Comparison of ENCODE assay signal across 2 mouse cellular contexts in the genomic region with DNA sequence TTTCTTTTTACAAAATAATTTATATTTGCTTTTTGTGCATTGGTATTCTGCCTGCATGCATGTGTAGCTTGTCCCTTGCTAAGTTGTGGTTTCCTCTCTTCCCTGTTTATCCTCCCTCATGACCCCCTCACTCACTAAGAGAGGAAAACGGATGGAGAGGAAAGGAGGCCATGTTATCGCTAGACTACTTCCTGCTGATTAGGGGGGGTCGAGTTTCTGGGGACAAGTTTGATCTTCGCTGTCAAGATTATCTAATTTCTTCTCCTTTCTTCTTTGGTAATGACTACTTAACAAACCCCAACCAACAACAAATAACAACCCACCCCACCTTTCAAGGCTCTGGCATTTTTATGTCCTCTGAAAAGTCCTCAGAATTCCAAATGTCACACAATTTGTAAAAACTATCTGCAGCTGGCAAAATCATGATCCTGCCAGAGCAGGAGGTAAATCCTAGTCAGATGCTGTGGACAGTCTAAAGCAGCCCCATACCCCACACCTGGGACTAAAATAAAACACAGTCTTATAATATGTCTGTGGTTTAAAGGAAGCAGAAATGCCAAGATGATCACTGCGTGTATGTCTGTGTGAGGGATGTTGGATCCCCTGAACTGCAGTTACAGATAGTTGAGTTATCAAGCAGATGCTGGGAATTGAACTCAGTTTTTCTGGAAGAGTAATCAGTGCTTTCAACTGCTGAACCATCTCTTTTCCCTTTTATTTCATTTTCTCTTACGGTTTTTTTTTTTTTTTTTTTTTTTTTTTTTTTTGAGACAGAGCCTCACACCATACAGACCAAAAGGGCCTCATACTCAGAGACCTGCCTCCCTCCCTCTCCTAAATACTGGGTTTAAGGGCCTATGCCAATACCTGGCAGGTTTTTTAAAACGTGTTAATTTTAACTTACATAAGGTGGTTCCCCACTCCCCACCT.
TF ChIP-seq lines count a peak whose summit lies in the region.

No protein-coding gene starts in this region.

TF ChIP-seq in CH12.LX, 34 proteins besides CTCF, POLR2A, EP300 and RAD21:
- TF ChIP-seq ZNF384 (IDR thresholded peaks at IDR 0.05; ENCODE audit: low read depth, low read length) (peak; percentile 50), MAX (IDR thresholded peaks at IDR 0.05; ENCODE audit: low read length) (no peak)
TF ChIP-seq in CH12.LX: peak in this region for 1.

TF ChIP-seq in MEL, 35 proteins besides CTCF, POLR2A, EP300 and RAD21:
- TF ChIP-seq MEF2A (IDR thresholded peaks at IDR 0.05; ENCODE audit: extremely low read depth, insufficient replicate concordance, low read depth, low read length, poor library complexity, severe bottlenecking): no peak
- TF ChIP-seq ZKSCAN1 (IDR thresholded peaks at IDR 0.05; ENCODE audit: low read depth, low read length): no peak
- TF ChIP-seq GATA1 (IDR thresholded peaks at IDR 0.05; ENCODE audit: low read depth, low read length): peak; percentile 94
- no peak for TF ChIP-seq SMC3 (IDR thresholded peaks at IDR 0.05; ENCODE audit: low read depth, low read length)
- TF ChIP-seq USF2 (IDR thresholded peaks at IDR 0.05; ENCODE audit: borderline replicate concordance in 1 of 2, insufficient read depth in 1 of 2, low read depth in 1 of 2, low read length in 2 of 2): no peak
- peak; percentile 27; the same call in 1 of the 2 replicates for TF ChIP-seq RCOR1 (IDR thresholded peaks at IDR 0.05; ENCODE audit: low read depth, low read length)
- TF ChIP-seq ZNF384 (IDR thresholded peaks at IDR 0.05; ENCODE audit: low read depth, low read length): peak; percentile 80
- TF ChIP-seq POLR2AphosphoS5 (IDR thresholded peaks at IDR 0.05; ENCODE audit: borderline replicate concordance, low read depth, low read length): no peak
- TF ChIP-seq MAX (IDR thresholded peaks at IDR 0.05; ENCODE audit: low read length): no peak
- TF ChIP-seq BHLHE40 (IDR thresholded peaks at IDR 0.05; ENCODE audit: borderline replicate concordance, low read depth, low read length): no peak
- TF ChIP-seq MYB (IDR thresholded peaks at IDR 0.05; ENCODE audit: low read depth, low read length): no peak
- TF ChIP-seq MAFK (IDR thresholded peaks at IDR 0.05; ENCODE audit: borderline replicate concordance, low read depth, low read length): no peak; the same call in 1 of the 2 replicates
- no peak for TF ChIP-seq TAL1 (IDR thresholded peaks at IDR 0.05; ENCODE audit: low read length)
- no peak for TF ChIP-seq NRF1 (IDR thresholded peaks at IDR 0.05; ENCODE audit: insufficient read depth, low read depth, low read length, poor library complexity, severe bottlenecking)
- peak; percentile 41; the same call in 1 of the 2 replicates for TF ChIP-seq TBP (IDR thresholded peaks at IDR 0.05; ENCODE audit: low read depth, low read length)
- TF ChIP-seq CHD2 (IDR thresholded peaks at IDR 0.05; ENCODE audit: low read length): 0 out of 2 replicates have a peak, but pooled peaks have one; percentile 28
- peak; percentile 90 for TF ChIP-seq MAZ (IDR thresholded peaks at IDR 0.05; ENCODE audit: low read depth, low read length)
- TF ChIP-seq MXI1 (IDR thresholded peaks at IDR 0.05; ENCODE audit: low read depth, low read length): no peak
- peak; percentile 68; the same call in 1 of the 2 replicates for TF ChIP-seq SIN3A (IDR thresholded peaks at IDR 0.05; ENCODE audit: low read length)
- no peak for TF ChIP-seq USF1 (IDR thresholded peaks at IDR 0.05; ENCODE audit: low read depth, low read length)
- TF ChIP-seq E2F4 (IDR thresholded peaks at IDR 0.05; ENCODE audit: borderline replicate concordance, low read depth, low read length): no peak
- no peak for TF ChIP-seq MYC (IDR thresholded peaks at IDR 0.05; ENCODE audit: low read depth, low read length)
- TF ChIP-seq GABPA (IDR thresholded peaks at IDR 0.05; ENCODE audit: low read depth, low read length): no peak
- no peak for TF ChIP-seq UBTF (IDR thresholded peaks at IDR 0.05; ENCODE audit: borderline replicate concordance, insufficient read depth, low read depth, low read length)
- peak; percentile 56; the same call in 1 of the 2 replicates for TF ChIP-seq CHD1 (IDR thresholded peaks at IDR 0.05; ENCODE audit: low read depth, low read length)
- TF ChIP-seq ELF1 (IDR thresholded peaks at IDR 0.05; ENCODE audit: low read depth, low read length): peak; percentile 50; the same call in 1 of the 2 replicates
- peak; percentile 62 for TF ChIP-seq ETS1 (IDR thresholded peaks at IDR 0.05; ENCODE audit: low read depth, low read length)
- no peak for TF ChIP-seq ZMIZ1 (IDR thresholded peaks at IDR 0.05; ENCODE audit: low read depth, low read length)
- no peak for TF ChIP-seq KAT2A (conservative IDR thresholded peaks at IDR 0.05; ENCODE audit: low read depth, low read length)
- no peak for TF ChIP-seq HCFC1 (IDR thresholded peaks at IDR 0.05; ENCODE audit: low read depth, low read length)
- peak; percentile 26; the same call in 1 of the 2 replicates for TF ChIP-seq TCF12 (IDR thresholded peaks at IDR 0.05; ENCODE audit: low read depth, low read length)
- no peak; the same call in 1 of the 2 replicates for TF ChIP-seq NELFE (IDR thresholded peaks at IDR 0.05; ENCODE audit: low read depth, low read length)
- no peak for TF ChIP-seq POLR2AphosphoS2 (IDR thresholded peaks at IDR 0.05; ENCODE audit: low read length)
- TF ChIP-seq JUND (IDR thresholded peaks at IDR 0.05; ENCODE audit: low read depth, low read length): 0 out of 2 replicates have a peak, but pooled peaks have one; percentile 21
- TF ChIP-seq ZC3H11A (IDR thresholded peaks at IDR 0.05; ENCODE audit: low read depth, low read length): no peak
